Mouse (Mus musculus): ENCODE measurements around the gene Zfp763. TPM values are rescaled to one million over a fixed set of nuclear protein-coding genes. Genes with fewer than 3 reads are reported as not detected.
A peak's percentile ranks its signal among the peaks of the same experiment; 100 is the strongest.
"Not testable (repeated sequence)": the region's sequence is repeated elsewhere in the genome, so short reads cannot be mapped to it uniquely, and the experiment has no call there.

The Zfp763 gene
- 13.1 and 13.8 TPM in 2 replicates for polyA plus RNA-seq (2015; fragmentation: Nextera tagmentation; extraction: Ambion mirVana)

DNA sequence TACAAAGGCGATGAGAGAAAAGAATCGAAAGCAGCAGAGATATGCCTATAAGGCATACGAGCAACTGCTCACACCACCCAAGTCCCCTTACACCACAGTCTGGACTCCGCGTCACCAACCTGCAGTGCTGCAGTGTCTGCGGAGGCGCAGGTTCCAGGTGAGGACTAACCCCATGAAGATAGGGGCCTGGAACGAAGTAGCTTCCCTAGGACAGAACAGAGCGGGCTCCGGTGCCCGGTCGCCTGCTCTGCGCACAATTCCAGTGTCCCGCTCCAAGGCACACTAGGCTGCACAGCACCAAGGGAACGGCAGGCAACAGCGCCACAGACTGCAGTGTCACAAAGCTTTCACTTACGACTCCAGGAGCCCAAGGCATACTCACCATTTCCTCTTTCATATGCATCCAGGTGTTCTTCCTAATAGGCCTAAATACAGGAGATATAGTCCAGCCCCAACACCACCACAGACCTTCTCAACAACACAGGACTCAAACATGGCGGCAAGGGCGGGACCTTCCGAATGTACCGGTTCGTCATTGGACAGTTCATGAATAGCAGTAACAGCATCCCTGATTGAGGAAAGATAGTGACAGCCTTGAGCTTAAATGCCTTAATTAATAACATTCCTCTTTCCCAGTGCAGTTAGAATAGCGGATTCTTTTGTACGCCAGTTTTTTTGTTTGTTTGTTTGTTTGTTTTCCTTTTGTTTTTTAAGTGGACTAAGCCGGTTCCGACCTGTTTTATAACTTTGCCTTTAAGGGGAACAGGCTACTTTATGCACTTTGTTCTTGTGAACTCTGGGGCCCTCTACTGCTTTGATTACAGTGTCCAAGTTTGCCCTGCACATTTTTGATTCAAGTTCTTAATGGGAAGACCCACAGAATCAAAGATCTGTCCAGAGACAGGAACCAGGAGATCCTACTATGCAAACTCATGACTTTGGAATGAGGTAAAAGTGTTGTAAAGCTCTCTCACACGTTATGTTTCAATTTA lies at the start of gene Zfp763:
Zfp763 (minus strand) TSS at position 503 of the 992 bp plus-strand sequence.
- WGBS, result 2% methylated on average over 27 of the region's 27 CpGs
- ATAC-seq (ENCODE audit: insufficient number of reproducible peaks, low FRiP score, low TSS enrichment, low read depth), result peak; percentile 93
- H3K9me3 ChIP-seq, result no peaks in the 10 kb centered on the region
- peak within 1 kb of the TSS; percentile 87 for H3K4me3 ChIP-seq
- no peaks in the 10 kb centered on the region for H3K4me1 ChIP-seq
- H3K27me3 ChIP-seq, result no peaks in the 10 kb centered on the region
- H3K9ac ChIP-seq, result peak within 1 kb of the TSS; percentile 74
- H3K27ac ChIP-seq, result peak within 1 kb of the TSS; percentile 87
- no peaks in the 10 kb centered on the region for H3K36me3 ChIP-seq
- H3K4me2 ChIP-seq, result peak within 1 kb of the TSS; percentile 49

DNA sequence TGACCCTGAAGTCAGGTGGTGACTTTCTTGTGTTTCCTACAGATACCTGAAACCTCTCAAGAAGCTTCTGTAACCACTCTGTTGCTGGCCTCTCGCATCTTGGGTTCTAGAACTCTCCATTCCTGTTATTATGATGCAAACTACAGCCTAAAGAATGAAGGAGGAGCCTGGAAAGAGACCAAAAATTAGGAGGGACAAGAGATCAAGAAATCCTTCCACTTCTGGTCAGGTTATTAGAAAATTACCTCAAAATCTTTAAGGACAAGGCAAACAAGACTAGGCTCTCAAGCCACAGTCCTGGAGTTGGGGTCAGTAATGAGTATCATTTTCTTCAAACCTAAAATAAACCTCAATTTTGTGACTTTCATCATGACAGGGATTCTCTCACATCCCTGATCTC lies 34.8 kb upstream of the Zfp763 start, which contains the start of gene 4921501E09Rik:
4921501E09Rik (minus strand) TSS at position 101 of the 400 bp plus-strand sequence.
- WGBS, result 41% methylated on average over 1 of the region's 1 CpGs
- Histone ChIP-seq H3K4me2 (no peak within 1 kb of the TSS), H3K36me3 (no peaks in the 10 kb centered on the region), H3K27me3 (no peaks in the 10 kb centered on the region), H3K9ac (no peak within 1 kb of the TSS), H3K4me3 (no peak within 1 kb of the TSS), H3K27ac (no peak within 1 kb of the TSS), H3K9me3 (no peaks in the 10 kb centered on the region), H3K4me1 (no peaks in the 10 kb centered on the region)
- no peak for ATAC-seq (ENCODE audit: insufficient number of reproducible peaks, low FRiP score, low TSS enrichment, low read depth)

DNA sequence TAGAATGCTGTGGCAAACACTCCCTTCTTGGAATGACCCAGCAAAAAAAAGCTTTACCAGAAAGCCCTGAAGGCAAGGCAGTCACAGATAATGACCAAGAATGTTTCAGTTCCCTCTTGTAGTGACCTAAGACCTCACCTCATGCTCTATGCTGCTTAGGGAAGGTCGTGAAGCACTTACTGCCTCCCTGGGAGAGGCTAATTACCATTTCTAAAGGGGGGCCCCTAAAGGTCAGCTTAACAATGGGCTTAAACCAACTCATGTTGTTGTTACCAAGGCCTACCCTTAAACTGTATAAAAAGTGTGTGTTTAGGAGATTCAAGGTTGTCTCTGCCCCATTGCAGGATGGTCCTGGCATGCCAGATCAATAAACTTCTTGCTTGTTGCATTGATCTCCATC lies 29.8 kb upstream of the Zfp763 start:
- H3K27me3 ChIP-seq, result no peaks in the 10 kb centered on the region
- H3K4me3 ChIP-seq, result no peak overlapping the region
- no peak overlapping the region for H3K9ac ChIP-seq
- H3K9me3 ChIP-seq, result no peaks in the 10 kb centered on the region
- H3K27ac ChIP-seq, result no peak overlapping the region
- H3K4me1 ChIP-seq, result no peaks in the 10 kb centered on the region
- no peak overlapping the region for H3K4me2 ChIP-seq
- ATAC-seq (ENCODE audit: insufficient number of reproducible peaks, low FRiP score, low TSS enrichment, low read depth), result no peak
- no peaks in the 10 kb centered on the region for H3K36me3 ChIP-seq
- 0% methylated on average over 1 of the region's 1 CpGs for WGBS

DNA sequence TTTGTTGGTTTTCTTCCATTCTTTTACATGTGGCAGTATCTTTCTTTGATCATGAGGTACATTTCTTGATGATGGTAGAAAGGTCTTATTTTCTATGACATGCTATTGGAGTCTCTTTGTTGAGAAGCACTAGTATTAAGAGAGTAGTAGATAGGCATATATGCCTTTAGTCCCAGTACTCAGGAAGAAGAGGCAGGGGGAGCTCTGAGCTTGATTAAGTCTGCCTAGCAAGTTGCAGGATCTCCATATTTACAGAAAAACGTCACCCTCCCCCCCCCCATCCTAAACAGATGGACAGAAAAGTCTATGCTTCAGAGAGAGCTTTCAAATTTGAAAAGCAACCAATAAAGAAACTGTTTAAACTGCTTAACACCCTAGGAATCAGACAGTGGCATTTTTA lies 25.6 kb upstream of the Zfp763 start:
- no peak for ATAC-seq (ENCODE audit: insufficient number of reproducible peaks, low FRiP score, low TSS enrichment, low read depth)
- H3K4me1 ChIP-seq, result no peaks in the 10 kb centered on the region
- no peaks in the 10 kb centered on the region for H3K9me3 ChIP-seq
- H3K27me3 ChIP-seq, result no peaks in the 10 kb centered on the region
- no peak overlapping the region for H3K9ac ChIP-seq
- 10% methylated on average over 1 of the region's 1 CpGs for WGBS
- no peak overlapping the region for H3K4me2 ChIP-seq
- no peaks in the 10 kb centered on the region for H3K36me3 ChIP-seq
- no peak overlapping the region for H3K27ac ChIP-seq
- H3K4me3 ChIP-seq, result no peak overlapping the region

DNA sequence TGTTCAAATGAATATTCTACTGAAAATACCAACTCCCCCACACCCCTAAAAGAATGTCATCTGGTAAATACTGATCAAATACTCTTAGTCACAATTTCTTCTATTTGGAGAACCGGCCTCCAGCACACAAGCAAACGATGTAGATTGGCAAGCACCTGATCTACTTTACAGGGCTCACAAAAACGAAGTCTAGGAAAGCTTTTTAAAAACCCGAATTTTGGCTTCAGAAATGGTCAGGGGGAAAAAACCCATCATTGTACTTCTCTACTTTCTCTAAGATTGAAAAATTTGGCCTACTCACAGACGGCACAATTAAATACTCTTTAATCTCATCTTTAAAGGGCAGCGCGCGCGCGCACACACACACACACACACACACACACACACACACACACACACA lies 826 bp downstream of the Zfp763 start:
- 5% methylated on average over 6 of the region's 10 CpGs for WGBS
- ATAC-seq (ENCODE audit: insufficient number of reproducible peaks, low FRiP score, low TSS enrichment, low read depth), result no peak
- H3K4me3 ChIP-seq, result peak overlapping the region; percentile 87
- no peak overlapping the region; the same call in 1 of the 2 replicates for H3K9ac ChIP-seq
- H3K9me3 ChIP-seq, result no peaks in the 10 kb centered on the region
- no peak overlapping the region for H3K27ac ChIP-seq
- H3K4me1 ChIP-seq, result no peaks in the 10 kb centered on the region
- H3K4me2 ChIP-seq, result peak overlapping the region; percentile 49
- H3K27me3 ChIP-seq, result no peaks in the 10 kb centered on the region
- H3K36me3 ChIP-seq, result peaks cover 2% of the 10 kb centered on the region; the same call in 1 of the 2 replicates

DNA sequence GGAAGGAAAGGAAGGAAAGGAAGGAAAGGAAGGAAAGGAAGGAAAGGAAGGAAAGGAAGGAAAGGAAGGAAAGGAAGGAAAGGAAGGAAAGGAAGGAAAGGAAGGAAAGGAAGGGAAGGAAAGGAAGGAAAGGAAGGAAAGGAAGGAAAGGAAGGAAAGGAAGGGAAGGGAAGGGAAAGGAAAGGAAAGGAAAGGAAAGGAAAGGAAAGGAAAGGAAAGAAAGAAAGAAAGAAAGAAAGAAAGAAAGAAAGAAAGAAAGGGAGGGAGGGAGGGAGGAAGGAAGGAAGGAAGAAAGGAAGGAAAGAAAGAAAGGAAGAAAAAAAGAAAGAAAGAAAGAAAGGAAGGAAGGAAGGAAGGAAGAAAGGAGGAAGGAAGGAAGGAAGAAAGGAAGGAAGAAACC lies 12.8 kb downstream of the Zfp763 start:
- H3K9ac ChIP-seq; H3K4me1 ChIP-seq; H3K4me3 ChIP-seq; H3K27me3 ChIP-seq; H3K27ac ChIP-seq; ATAC-seq (ENCODE audit: insufficient number of reproducible peaks, low FRiP score, low TSS enrichment, low read depth); H3K4me2 ChIP-seq: not testable (repeated sequence)
- Histone ChIP-seq H3K9me3 (peaks cover 54% of the 10 kb centered on the region), H3K36me3 (peaks cover 78% of the 10 kb centered on the region)

DNA sequence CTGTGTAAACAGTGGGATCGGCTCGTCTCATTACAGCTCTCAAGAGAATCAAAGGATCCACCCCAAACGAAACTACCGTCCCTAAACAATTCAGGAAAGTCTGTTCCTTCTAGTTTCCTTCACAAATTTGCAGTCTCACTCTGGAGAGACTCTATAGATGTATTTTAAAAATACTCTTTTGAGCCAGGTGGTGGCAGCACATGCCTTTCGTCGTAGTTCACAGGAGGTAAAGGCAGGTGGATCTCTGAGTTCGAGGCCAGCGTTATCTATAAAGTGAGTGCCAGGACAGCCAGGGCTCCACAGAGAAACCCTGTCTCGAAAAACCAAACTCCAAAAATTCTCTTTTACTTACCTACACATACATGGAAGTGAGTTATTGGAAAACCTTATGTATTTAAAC lies 24.9 kb downstream of the Zfp763 start:
- WGBS, result 43% methylated on average over 9 of the region's 9 CpGs
- peaks cover 18% of the 10 kb centered on the region; the same call in 1 of the 2 replicates for H3K9me3 ChIP-seq
- no peak overlapping the region for H3K4me3 ChIP-seq
- peaks cover 25% of the 10 kb centered on the region for H3K36me3 ChIP-seq
- H3K27me3 ChIP-seq, result no peaks in the 10 kb centered on the region
- no peak overlapping the region for H3K9ac ChIP-seq
- no peaks in the 10 kb centered on the region for H3K4me1 ChIP-seq
- no peak overlapping the region for H3K27ac ChIP-seq
- no peak for ATAC-seq (ENCODE audit: insufficient number of reproducible peaks, low FRiP score, low TSS enrichment, low read depth)
- H3K4me2 ChIP-seq, result no peak overlapping the region

DNA sequence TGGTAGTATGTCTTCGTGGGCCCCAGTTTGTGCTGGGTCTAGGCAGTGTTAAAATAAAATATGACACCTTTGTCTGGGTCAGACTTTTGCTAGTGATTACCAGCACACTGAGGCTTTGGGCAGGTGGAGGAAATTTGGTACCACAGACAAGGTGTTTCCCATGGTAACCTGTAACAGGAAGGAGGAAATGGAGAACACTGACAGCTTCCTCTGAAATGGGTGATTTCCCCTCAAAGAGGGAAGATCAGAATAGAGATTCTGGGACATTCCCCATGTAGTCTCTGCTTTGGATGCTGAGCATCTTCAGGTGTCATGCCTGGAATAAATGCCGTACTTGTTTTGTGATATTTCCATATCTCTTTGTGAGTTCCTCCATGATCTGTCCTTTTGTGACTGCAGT lies 34.7 kb downstream of the Zfp763 start:
- H3K9me3 ChIP-seq, result peaks cover 17% of the 10 kb centered on the region
- no peaks in the 10 kb centered on the region for H3K27me3 ChIP-seq
- H3K4me1 ChIP-seq, result peaks cover 6% of the 10 kb centered on the region
- H3K4me3 ChIP-seq, result no peak overlapping the region
- H3K36me3 ChIP-seq, result peaks cover 62% of the 10 kb centered on the region
- H3K4me2 ChIP-seq, result no peak overlapping the region
- no peak for ATAC-seq (ENCODE audit: insufficient number of reproducible peaks, low FRiP score, low TSS enrichment, low read depth)
- no peak overlapping the region for H3K27ac ChIP-seq
- 83% methylated on average over 2 of the region's 2 CpGs for WGBS
- H3K9ac ChIP-seq, result no peak overlapping the region

DNA sequence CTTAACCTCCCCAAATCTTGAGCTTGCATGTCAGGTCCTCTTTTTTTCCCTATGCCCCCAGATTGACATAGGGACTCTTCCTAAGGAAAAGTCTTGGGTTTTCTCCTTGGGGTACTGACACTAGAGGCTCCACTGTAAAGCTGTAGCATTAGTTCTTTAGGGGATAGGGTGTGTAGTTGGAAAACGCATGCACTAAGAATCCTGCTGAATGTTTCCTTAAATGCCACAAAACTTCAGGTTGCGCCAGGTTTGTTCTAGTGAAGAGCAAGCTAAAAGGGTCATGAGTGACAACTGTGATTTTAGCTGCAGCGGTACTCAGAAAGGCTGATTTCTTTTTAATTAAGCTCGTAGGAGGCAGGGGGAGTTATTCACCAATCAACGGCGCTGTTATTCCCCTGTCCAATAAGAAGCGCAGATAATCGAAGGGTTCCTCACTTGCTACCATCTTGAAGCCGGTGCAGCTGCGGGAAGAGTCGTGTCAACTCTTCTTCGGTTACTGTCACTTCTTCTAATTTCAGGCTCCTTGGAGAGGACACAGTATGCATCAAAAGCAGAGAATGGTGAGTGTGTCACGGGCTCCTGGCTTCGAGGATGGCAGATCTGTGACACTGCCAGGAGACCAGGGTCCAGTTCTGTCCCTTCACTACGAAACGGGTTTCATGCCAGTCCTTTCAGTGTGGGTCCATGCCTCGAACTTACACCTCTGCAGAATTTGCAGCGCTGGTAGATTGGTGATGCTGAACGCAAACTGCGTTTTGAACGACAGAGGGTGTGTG lies 40.3 kb downstream of the Zfp763 start, which contains the start of gene Zfp952:
Zfp952 (plus strand) TSS at position 431 of the 776 bp plus-strand sequence.
- H3K4me1 ChIP-seq, result peaks cover 12% of the 10 kb centered on the region
- peak within 1 kb of the TSS; percentile 69 for H3K9ac ChIP-seq
- no peaks in the 10 kb centered on the region for H3K9me3 ChIP-seq
- peaks cover 18% of the 10 kb centered on the region for H3K36me3 ChIP-seq
- H3K4me3 ChIP-seq, result peak within 1 kb of the TSS; percentile 70
- H3K27ac ChIP-seq, result peak within 1 kb of the TSS; percentile 87
- peak within 1 kb of the TSS; percentile 62 for H3K4me2 ChIP-seq
- H3K27me3 ChIP-seq, result no peaks in the 10 kb centered on the region
- peak; percentile 81; the same call in 1 of the 2 replicates for ATAC-seq (ENCODE audit: insufficient number of reproducible peaks, low FRiP score, low TSS enrichment, low read depth)
- 2% methylated on average over 21 of the region's 21 CpGs for WGBS

DNA sequence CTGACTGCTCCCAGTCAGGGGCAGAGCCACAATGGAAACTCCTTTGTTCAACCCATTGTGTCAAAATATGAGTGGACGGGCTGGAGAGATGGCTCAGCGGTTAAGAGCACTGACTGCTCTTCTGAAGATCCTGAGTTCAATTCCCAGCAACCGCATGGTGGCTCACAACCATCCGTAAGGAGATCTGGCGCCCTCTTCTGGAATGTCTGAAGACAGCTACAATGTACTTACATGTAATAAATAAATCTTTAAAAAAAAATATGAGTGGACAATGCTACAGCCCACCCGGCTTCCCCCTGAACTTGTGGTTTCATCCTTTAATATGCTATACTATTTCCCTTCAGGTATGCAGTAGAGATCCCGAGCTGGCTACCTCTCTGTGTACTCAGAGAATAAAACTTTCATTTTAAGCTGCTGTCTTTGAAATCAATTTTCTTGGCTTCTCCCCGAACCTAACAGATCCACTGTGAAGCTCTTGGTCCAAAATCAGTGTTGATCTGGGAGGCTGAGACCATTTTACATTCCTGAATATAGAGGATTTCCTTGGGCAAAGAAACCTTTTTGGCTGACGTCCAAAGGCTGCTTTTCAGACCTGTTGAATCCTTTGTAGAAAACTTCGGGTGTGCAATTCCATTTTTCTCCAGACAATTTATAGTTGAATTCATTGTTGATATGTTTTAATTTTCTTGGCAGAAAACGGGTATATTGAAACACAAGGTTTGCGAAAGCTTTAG lies 41.1 kb downstream of the Zfp763 start:
- Histone ChIP-seq H3K27ac (0 out of 2 replicates have a peak overlapping the region, but pooled peaks have one; percentile 87), H3K9ac (no peak overlapping the region), H3K9me3 (no peaks in the 10 kb centered on the region), H3K36me3 (peaks cover 18% of the 10 kb centered on the region), H3K4me2 (peak overlapping the region; percentile 62), H3K27me3 (no peaks in the 10 kb centered on the region), H3K4me3 (peak overlapping the region; percentile 70), H3K4me1 (peaks cover 12% of the 10 kb centered on the region)
- WGBS, result 68% methylated on average over 12 of the region's 12 CpGs
- ATAC-seq (ENCODE audit: insufficient number of reproducible peaks, low FRiP score, low TSS enrichment, low read depth), result no peak

DNA sequence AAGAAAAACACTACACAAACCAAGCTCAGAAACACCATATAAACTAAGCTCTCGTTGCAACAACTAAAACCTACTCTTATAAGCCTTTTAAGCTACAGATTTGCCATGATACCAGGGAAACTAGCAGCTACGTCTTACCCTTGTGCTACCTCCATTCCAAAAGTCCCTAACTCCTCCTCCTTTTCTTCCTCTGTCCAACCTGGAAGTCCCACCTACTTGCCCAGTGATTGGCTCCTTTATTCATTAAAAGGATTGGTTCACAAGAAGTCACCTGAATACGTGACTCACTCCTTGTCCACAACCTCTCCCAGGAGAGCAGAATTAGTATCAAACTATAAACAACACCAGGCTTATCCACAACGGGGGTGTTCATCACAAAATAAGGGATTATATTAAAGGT lies 46.9 kb downstream of the Zfp763 start:
- Histone ChIP-seq H3K4me1 (no peaks in the 10 kb centered on the region), H3K4me3 (no peak overlapping the region), H3K9ac (no peak overlapping the region), H3K36me3 (no peaks in the 10 kb centered on the region), H3K27ac (no peak overlapping the region), H3K4me2 (no peak overlapping the region), H3K27me3 (no peaks in the 10 kb centered on the region), H3K9me3 (no peaks in the 10 kb centered on the region)
- WGBS, result 78% methylated on average over 4 of the region's 4 CpGs
- no peak for ATAC-seq (ENCODE audit: insufficient number of reproducible peaks, low FRiP score, low TSS enrichment, low read depth)
